In genomic region chr4:43972137-43972591, GRCm38 (mm10) we compare ENCODE assay signal across 8 mouse cellular contexts. TPM values are rescaled to one million over a fixed set of nuclear protein-coding genes. Genes with fewer than 3 reads are reported as not detected.
DNase-seq lines count a peak whose midpoint lies in the region; ATAC-seq and TF ChIP-seq lines count a peak whose summit lies in the region.

No protein-coding gene starts in this region.

- no peak overlapping the region for H3K4me3 ChIP-seq in heart, embryonic 15.5 days
- H3K4me3 ChIP-seq in midbrain, embryonic 11.5 days (ENCODE audit: low read depth, low read length) = no peak overlapping the region
- H3K4me3 ChIP-seq in cerebellum, adult 2 months (replicated peaks; ENCODE audit: insufficient read depth, low read depth, low read length) = no peak overlapping the region

- DNase-seq in adrenal gland, adult 2 months = peak; percentile 63
- no peak for DNase-seq in adrenal gland, adult 18-20 months (ENCODE audit: low spot score in 2 of 2)
- DNase-seq in brain, embryonic 14.5 days (ENCODE audit: low read depth) = peak; percentile 29
- DNase-seq in kidney, postnatal 36 days = peak; percentile 60 to 62
- DNase-seq in midbrain, embryonic 11.5 days (ENCODE audit: low spot score, missing footprints) = peak; percentile 90
- peak; percentile 51 to 55 for DNase-seq in thymus, postnatal 10 days (ENCODE audit: low spot score in 2 of 2)
- DNase-seq in cerebellum, adult 2 months = no peak

- TF ChIP-seq POLR2A in brain, embryonic 14.5 days (IDR thresholded peaks at IDR 0.05; ENCODE audit: borderline replicate concordance, extremely low read depth, insufficient read depth, insufficient read length, poor library complexity, severe bottlenecking) = no peak
- TF ChIP-seq POLR2A in cerebellum, adult 2 months (IDR thresholded peaks at IDR 0.05; ENCODE audit: borderline replicate concordance, insufficient read depth, low read length) = no peak

- no peaks in the 10 kb centered on the region for H3K27me3 ChIP-seq in heart, embryonic 15.5 days
- H3K27me3 ChIP-seq in midbrain, embryonic 11.5 days (ENCODE audit: control insufficient read depth, insufficient read depth, low read length) = peaks cover 8% of the 10 kb centered on the region; the same call in 1 of the 2 replicates
- no peaks in the 10 kb centered on the region for H3K27me3 ChIP-seq in cerebellum, adult 2 months (ENCODE audit: control insufficient read depth, insufficient read depth, low read length)

- peak; percentile 68 for ATAC-seq in heart, embryonic 15.5 days (replicated peaks; ENCODE audit: insufficient number of reproducible peaks, insufficient read depth, low FRiP score, low read depth)
- peak; percentile 74 for ATAC-seq in midbrain, embryonic 11.5 days (ENCODE audit: low FRiP score)

- H3K9ac ChIP-seq in heart, embryonic 15.5 days = 0 out of 2 replicates have a peak overlapping the region, but pooled peaks have one; percentile 26
- H3K9ac ChIP-seq in midbrain, embryonic 11.5 days (ENCODE audit: low read length) = no peak overlapping the region

- H3K9me3 ChIP-seq in heart, embryonic 15.5 days (replicated peaks) = no peaks in the 10 kb centered on the region
- no peaks in the 10 kb centered on the region for H3K9me3 ChIP-seq in midbrain, embryonic 11.5 days (ENCODE audit: control insufficient read depth, low read length)

- H3K36me3 ChIP-seq in heart, embryonic 15.5 days = no peaks in the 10 kb centered on the region
- H3K36me3 ChIP-seq in midbrain, embryonic 11.5 days (ENCODE audit: control insufficient read depth, insufficient read depth, low read length) = no peaks in the 10 kb centered on the region

- 5% methylated on average over 8 of the region's 8 CpGs for WGBS in heart, embryonic 15.5 days
- 1% methylated on average over 8 of the region's 8 CpGs for WGBS in midbrain, embryonic 11.5 days
- 16% methylated on average over 8 of the region's 8 CpGs for WGBS in cerebellum, adult 2 months

- H3K27ac ChIP-seq in heart, embryonic 15.5 days = peak overlapping the region; percentile 84
- no peak overlapping the region; the same call in 1 of the 2 replicates for H3K27ac ChIP-seq in midbrain, embryonic 11.5 days (ENCODE audit: low read depth, low read length)
- H3K27ac ChIP-seq in cerebellum, adult 2 months (ENCODE audit: insufficient read depth, low read length) = no peak overlapping the region; the same call in 1 of the 2 replicates

- TF ChIP-seq CTCF in brain, embryonic 14.5 days (IDR thresholded peaks at IDR 0.05; ENCODE audit: borderline replicate concordance, extremely low read depth, insufficient read depth, insufficient read length) = no peak
- TF ChIP-seq CTCF in cerebellum, adult 2 months (IDR thresholded peaks at IDR 0.05; ENCODE audit: borderline replicate concordance, insufficient read depth, low read depth, low read length) = no peak

- H3K4me2 ChIP-seq in heart, embryonic 15.5 days = peak overlapping the region; percentile 50
- H3K4me2 ChIP-seq in midbrain, embryonic 11.5 days = no peak overlapping the region

- peaks cover 39% of the 10 kb centered on the region for H3K4me1 ChIP-seq in heart, embryonic 15.5 days (replicated peaks)
- peaks cover 22% of the 10 kb centered on the region for H3K4me1 ChIP-seq in midbrain, embryonic 11.5 days (ENCODE audit: control insufficient read depth, insufficient read depth, low read length)
- H3K4me1 ChIP-seq in cerebellum, adult 2 months (ENCODE audit: control insufficient read depth, insufficient read depth, low read length) = no peaks in the 10 kb centered on the region

RNA-seq across cellular contexts. Expression of gene Ccin, which starts 11.1 kb away (rescaled TPM):
- total RNA-seq in adrenal gland, adult 2 months (2021) = not detected
- polyA plus RNA-seq in adrenal gland, adult 2 months (2012; rRNA removed) = 0.04 TPM in 1 of 2 replicates, not detected in the other
- total RNA-seq in adrenal gland, adult 18-20 months (2021) = not detected
- polyA plus RNA-seq in brain, embryonic 14.5 days (2012; rRNA removed) = 0.20 and 0.40 TPM in 2 replicates
- not detected in 2 replicates for polyA plus RNA-seq in heart, embryonic 15.5 days (2015; fragmentation: Nextera tagmentation; extraction: Ambion mirVana)
- not detected in 2 replicates for polyA plus RNA-seq in midbrain, embryonic 11.5 days (2014; fragmentation: Nextera tagmentation; extraction: Ambion mirVana)
- not detected in 2 replicates for polyA plus RNA-seq in cerebellum, adult 2 months (2012; rRNA removed)

RNA-seq across cellular contexts. Expression of gene Glipr2, which starts 15.0 kb away (rescaled TPM):
- total RNA-seq in adrenal gland, adult 2 months (2021) = 1 to 10 TPM; 3.9 to 4.4 TPM
- polyA plus RNA-seq in adrenal gland, adult 2 months (2012; rRNA removed) = 2.3 and 3.2 TPM in 2 replicates
- total RNA-seq in adrenal gland, adult 18-20 months (2021) = 1 to 10 TPM; 3.5 to 6.4 TPM
- polyA plus RNA-seq in brain, embryonic 14.5 days (2012; rRNA removed) = 26.4 and 28.8 TPM in 2 replicates
- polyA plus RNA-seq in heart, embryonic 15.5 days (2015; fragmentation: Nextera tagmentation; extraction: Ambion mirVana) = 44.3 and 53.2 TPM in 2 replicates
- polyA plus RNA-seq in midbrain, embryonic 11.5 days (2014; fragmentation: Nextera tagmentation; extraction: Ambion mirVana) = 82.7 and 89.5 TPM in 2 replicates
- polyA plus RNA-seq in cerebellum, adult 2 months (2012; rRNA removed) = 6.8 and 7.4 TPM in 2 replicates

RNA-seq across cellular contexts. Expression of gene Clta, which starts 32.1 kb away (rescaled TPM):
- 100 to 1,000 TPM; 182 to 183 TPM for total RNA-seq in adrenal gland, adult 2 months (2021)
- polyA plus RNA-seq in adrenal gland, adult 2 months (2012; rRNA removed) = 141 and 143 TPM in 2 replicates
- 100 to 1,000 TPM; 169 to 180 TPM for total RNA-seq in adrenal gland, adult 18-20 months (2021)
- 400 and 438 TPM in 2 replicates for polyA plus RNA-seq in brain, embryonic 14.5 days (2012; rRNA removed)
- polyA plus RNA-seq in heart, embryonic 15.5 days (2015; fragmentation: Nextera tagmentation; extraction: Ambion mirVana) = 130 and 146 TPM in 2 replicates
- 226 and 236 TPM in 2 replicates for polyA plus RNA-seq in midbrain, embryonic 11.5 days (2014; fragmentation: Nextera tagmentation; extraction: Ambion mirVana)
- 459 and 486 TPM in 2 replicates for polyA plus RNA-seq in cerebellum, adult 2 months (2012; rRNA removed)

Comparison
In these comparisons a context has a peak if more than half of its experiments do, and no peak if none do; other contexts are left out.
1. DNase-seq: peak in adrenal gland, adult 2 months (single experiment), brain, embryonic 14.5 days (single experiment), kidney, postnatal 36 days (2 of 2), midbrain, embryonic 11.5 days (single experiment) and thymus, postnatal 10 days (2 of 2); none in adrenal gland, adult 18-20 months (0 of 2) and cerebellum, adult 2 months (0 of 2).